Mouse (Mus musculus) effector memory CD4-positive, alpha-beta T cell, adult 5 months (primary cell): ENCODE data around the gene Tubb1. TPM values are rescaled to one million over a fixed set of nuclear protein-coding genes. Genes with fewer than 3 reads are reported as not detected.

Source experiments
- polyA plus RNA-seq: library from polyadenylated mRNA; unstranded; fragments of 100-300 nt; shearing (Covaris generic); gene quantifications from one replicate; pipeline ENCODE4 v1.2.1, GENCODE M21; 2017

The Tubb1 gene
- polyA plus RNA-seq = not detected

GRCm38 (mm10) chr2:174450353-174450752 is at the start of gene Tubb1:
Tubb1 (plus strand) TSS chr2:174450695.

GRCm38 (mm10) chr2:174415731-174416310 is 34.7 kb upstream of the Tubb1 start, which contains the start of gene Nelfcd:
Nelfcd (plus strand) TSS chr2:174415804.

GRCm38 (mm10) chr2:174438737-174439449 is 11.6 kb upstream of the Tubb1 start, which contains the start of gene Ctsz:
Ctsz (minus strand) TSS chr2:174439039.

GRCm38 (mm10) chr2:174463789-174464523 is 13.5 kb downstream of the Tubb1 start, which contains the start of gene Atp5e:
Atp5e (minus strand) TSS chr2:174464105.

DNA sequence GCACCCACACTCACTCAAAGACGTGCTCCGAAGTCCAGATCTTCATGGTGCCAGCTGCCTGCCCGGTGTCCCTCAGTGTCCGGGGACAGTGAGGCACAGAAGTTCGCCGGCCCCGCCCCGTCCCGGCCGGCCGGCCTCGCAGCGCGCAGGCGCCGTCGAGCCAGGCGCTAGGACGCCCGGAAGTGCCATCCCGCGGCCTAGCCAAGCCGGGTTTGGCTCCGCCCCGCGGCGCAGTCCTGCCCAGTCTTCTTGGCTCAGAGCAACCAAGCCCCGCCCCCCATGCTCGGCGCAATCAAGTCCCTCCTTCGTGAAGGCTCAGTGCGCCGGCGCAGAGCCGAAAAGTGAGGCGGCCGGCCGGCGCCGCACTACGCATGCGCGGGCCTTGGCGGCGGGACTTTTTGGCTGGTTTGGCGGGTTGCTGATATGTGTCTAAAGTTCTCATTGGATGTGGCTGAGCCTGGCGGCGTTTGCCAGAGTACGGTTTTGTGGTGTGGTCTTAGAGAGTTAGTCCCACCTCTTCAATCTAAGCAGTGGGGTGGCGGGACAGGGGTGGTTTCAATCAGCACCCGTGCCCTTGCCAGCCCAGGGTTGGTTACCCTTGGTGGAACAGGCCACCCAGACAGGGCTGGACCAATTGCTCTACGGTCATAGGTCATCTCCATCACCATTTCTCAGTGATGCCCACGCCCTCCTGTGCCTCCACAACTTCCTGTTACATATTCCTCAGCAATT is 22.5 kb downstream of the Tubb1 start, which contains the start of gene Prelid3b:
Gene Prelid3b, minus strand, starts transcription at position 264 of the 732 bp plus-strand sequence.

Other genes with a start within 250 kb of the Tubb1 start
- gene Gnas, start 166.4 kb upstream of the Tubb1 start, polyA plus RNA-seq = 747 TPM
- gene Gm20721, start 104.0 kb upstream of the Tubb1 start, polyA plus RNA-seq = 8.6 TPM
- 33.9 TPM for gene Nelfcd, start 34.9 kb upstream of the Tubb1 start, polyA plus RNA-seq
- 49.6 TPM for gene Ctsz, start 11.7 kb upstream of the Tubb1 start, polyA plus RNA-seq
- 306 TPM for gene Atp5e, start 13.4 kb downstream of the Tubb1 start, polyA plus RNA-seq
- gene Prelid3b, start 22.4 kb downstream of the Tubb1 start, polyA plus RNA-seq = 76.5 TPM
- 10.4 TPM for gene Zfp831, start 192.8 kb downstream of the Tubb1 start, polyA plus RNA-seq